Mouse (Mus musculus): ENCODE results near the gene Gabpa.

GRCm38 (mm10) chr16:84911477-84912165 is 76.9 kb downstream of the Gabpa start:
- TF ChIP-seq NANOG (IDR thresholded peaks at IDR 0.05; ENCODE audit: borderline replicate concordance, low read length) (no peak), CTCF (conservative IDR thresholded peaks at IDR 0.05; ENCODE audit: low read length) (no peak), POU5F1 (IDR thresholded peaks at IDR 0.05; ENCODE audit: borderline replicate concordance, low read length) (no peak)

All from E14TG2a.4 (cell line).